Mouse (Mus musculus): Measurements from ENCODE around the gene Olfr1197.

Gene Olfr1197

DNA sequence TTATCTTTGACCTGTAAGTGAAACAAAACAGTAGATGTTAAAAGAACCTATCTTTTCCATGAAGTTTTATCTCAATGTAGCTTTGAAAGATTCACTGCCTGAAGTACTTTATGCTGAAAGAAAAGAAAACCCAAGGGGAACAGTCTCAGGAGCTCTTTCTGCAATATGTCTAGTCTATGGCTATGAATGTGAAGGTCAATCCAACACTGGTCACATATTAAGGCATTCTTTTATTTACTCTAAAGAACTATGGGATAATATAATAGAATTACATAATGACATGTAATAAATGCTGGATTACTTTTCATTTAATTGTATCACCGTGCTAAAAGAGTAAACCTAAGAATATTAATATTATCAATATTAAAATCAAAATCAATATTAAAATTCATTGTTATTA, at the start of gene Olfr1197:
Gene Olfr1197, minus strand, starts transcription at position 101 of the 400 bp plus-strand sequence.
- no peak for DNase-seq

DNA sequence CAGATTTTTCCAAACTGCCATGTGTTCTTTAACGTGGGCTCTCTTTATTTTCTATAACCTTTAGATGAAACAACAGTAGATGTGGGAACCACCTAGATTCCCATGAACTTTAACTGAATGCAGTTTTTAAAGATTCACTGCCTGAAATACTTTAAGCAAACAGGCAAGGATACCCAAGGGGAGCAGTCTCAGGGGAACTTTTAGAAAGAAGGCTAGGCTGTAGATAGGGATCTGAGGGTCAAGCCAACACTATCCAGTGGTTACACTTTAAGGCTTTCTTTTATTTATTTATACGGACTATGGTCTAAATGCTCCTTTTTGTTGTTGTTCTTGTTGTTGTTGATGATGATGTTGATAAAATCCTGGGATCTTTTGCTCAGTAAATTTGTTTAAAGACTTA, 38.2 kb upstream of the Olfr1197 start, which contains the start of gene Olfr1200:
Gene Olfr1200, minus strand, starts transcription at position 101 of the 400 bp plus-strand sequence.
- no peak for DNase-seq

DNA sequence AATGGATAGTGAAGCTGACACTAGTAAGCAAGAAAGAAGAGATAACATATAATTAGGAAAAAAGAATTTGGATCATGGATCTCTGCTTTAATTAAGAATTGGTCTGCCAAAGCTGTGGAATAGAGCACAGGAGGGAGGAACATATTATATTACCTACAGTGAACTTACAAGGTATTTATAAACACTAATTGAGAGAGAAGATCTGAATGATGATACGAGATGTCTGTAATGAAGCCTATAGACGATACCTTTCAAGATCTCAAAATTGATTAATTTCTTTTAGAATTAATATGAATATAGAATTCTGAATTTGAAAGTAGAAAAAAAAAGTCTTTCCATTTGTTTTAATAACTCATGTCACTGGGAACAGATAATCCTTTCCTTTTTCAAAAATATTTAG, 28.2 kb upstream of the Olfr1197 start, which contains the start of gene Olfr1199:
Gene Olfr1199, minus strand, starts transcription at position 101 of the 400 bp plus-strand sequence.
- no peak for DNase-seq

DNA sequence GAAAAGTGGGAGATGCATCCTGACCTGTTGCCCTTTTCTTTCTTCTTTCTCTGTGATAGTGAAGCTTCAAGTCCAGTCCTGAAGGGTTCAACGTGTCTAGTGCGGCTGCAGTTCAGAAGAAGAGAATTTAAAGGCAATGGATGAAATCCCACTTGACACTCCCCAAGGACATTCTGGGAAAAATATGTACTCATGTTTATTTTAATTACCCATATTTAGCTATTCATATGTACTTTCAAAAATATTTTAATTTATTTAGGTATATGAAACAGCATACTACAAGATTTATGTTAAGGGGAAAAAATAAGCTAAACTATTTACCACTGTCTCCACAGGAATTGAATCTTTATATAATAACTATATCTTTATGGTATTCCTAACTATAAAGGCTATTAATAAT, 19.1 kb upstream of the Olfr1197 start, which contains the start of gene Olfr1198:
Gene Olfr1198, minus strand, starts transcription at position 101 of the 400 bp plus-strand sequence.
- DNase-seq: no peak

DNA sequence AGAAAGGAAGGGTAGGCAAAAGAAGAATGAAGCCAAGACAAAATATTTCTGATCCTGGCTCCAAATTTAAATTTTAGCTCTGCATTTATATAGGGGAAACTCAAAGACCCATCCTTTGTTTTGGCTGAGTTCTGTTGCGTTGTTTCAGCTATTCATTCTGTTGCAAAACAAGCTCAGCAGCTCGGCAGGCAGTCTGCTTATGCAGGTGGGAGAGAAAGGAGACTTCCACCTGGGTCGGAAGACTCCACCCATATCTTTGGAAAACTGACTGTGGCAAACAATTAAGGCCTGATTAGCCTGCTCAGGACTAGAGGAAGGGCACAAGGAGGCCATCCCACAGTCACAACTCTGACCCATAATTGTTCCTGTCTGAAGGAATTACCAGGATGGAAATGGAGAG, 11.2 kb upstream of the Olfr1197 start:
- no peak for DNase-seq

DNA sequence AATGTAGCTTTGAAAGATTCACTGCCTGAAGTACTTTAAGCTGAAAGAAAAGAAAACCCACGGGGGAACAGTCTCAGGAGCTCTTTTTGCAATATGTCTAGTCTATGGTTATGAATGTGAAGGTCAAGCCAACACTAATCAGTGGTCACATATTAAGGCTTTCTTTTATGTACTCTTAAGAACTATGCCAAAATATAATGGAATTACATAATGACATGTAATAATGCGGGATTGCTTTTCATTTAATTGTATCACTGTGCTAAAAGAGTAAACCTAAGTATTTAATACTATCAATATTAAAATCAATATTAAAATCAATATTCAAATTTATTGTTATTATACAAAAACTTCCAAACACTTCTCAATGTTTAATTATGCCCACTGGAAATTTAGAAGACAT, 27.7 kb downstream of the Olfr1197 start, which contains the start of gene Olfr1196:
Gene Olfr1196, minus strand, starts transcription at position 101 of the 400 bp plus-strand sequence.
- no peak for DNase-seq

DNA sequence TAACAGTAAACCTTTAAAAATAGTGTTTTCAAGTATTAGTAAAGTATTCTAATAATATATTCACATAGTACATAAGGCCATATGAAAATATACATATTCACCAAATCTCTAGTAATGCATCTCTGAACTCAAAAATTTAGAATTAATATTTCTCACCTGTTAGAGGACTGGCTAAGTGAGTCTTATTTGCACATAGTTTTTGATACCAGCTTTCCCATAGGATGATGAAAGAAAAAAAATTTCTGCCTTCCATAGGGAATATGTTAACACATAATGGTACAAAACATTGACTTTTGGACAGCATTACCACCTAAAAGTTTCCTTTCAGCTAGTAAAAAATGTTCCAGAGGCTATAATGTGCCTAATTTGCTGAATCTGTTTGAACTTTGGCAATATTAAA, 43.1 kb downstream of the Olfr1197 start, which contains the start of gene Olfr1195:
Gene Olfr1195, minus strand, starts transcription at position 101 of the 400 bp plus-strand sequence.
- no peak for DNase-seq

All from kidney, postnatal 36 days (tissue).